Mouse (Mus musculus): ENCODE data around the gene Gpbar1. TPM values are rescaled to one million over a fixed set of nuclear protein-coding genes. Genes with fewer than 3 reads are reported as not detected.

Gpbar1 gene
- not detected for total RNA-seq (2021)
- long read RNA-seq, experiment 1 = 0 reads
- long read RNA-seq, experiment 2 = 0 reads

DNA sequence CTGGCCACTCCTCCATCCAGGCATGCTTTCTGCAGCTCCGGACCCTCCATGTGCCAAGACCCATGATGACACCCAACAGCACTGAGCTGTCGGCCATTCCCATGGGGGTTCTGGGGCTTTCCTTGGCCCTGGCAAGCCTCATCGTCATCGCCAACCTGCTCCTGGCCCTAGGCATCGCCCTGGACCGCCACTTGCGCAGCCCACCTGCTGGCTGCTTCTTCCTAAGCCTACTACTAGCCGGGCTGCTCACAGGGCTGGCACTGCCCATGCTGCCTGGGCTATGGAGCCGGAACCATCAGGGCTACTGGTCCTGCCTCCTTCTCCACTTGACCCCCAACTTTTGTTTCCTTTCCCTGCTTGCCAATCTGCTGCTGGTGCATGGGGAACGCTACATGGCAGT is at the start of gene Gpbar1:
TSS of gene Gpbar1 (plus strand) at position 13 of the 400 bp plus-strand sequence.
- intact Hi-C loops (cut with DNase I) = no loop called here
- no peak for DNase-seq

DNA sequence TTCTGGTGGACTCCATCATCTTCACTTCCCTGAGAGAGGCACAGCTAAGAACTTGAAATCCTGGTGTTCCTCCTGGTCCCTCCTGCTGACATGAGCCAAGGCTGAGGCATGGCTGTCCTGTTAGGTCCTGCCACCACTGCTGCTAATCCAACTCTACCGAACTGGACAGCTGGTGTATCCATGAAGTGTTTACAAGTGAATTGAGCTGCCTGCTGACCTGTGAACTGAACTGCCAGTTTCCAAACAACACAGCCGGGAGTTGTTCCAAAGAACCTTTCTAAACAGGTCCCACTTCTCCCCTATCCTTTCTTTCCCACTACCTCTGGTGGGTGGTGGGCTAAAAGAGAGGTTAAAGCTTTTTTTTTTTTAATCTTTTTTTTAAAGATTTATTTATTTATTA is 48.4 kb upstream of the Gpbar1 start:
- intact Hi-C loops (cut with DNase I) = no loop called here

DNA sequence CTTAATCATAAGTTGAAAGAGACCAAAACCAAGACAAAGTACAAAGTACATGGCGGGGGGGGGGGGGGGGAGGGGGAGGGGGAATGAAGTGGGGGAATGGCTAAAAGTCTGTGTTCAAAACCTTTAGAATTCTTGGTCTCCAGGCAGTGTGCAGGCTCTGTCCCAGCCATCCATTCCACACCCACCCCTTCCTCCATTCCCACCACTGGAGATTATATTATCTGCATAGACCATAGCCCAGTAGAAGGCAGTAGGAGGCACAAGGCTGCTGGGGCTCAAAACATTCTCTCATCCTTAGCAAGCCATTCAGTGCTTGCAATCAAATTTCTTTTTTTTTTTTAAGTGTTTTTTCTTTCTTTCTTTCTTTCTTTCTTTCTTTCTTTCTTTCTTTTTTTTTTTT is 47.4 kb upstream of the Gpbar1 start:
- intact Hi-C loops (cut with DNase I) = no loop called here

More for the DNA sequence above, 48.4 kb upstream of the Gpbar1 start:
- no peak for DNase-seq

DNA sequence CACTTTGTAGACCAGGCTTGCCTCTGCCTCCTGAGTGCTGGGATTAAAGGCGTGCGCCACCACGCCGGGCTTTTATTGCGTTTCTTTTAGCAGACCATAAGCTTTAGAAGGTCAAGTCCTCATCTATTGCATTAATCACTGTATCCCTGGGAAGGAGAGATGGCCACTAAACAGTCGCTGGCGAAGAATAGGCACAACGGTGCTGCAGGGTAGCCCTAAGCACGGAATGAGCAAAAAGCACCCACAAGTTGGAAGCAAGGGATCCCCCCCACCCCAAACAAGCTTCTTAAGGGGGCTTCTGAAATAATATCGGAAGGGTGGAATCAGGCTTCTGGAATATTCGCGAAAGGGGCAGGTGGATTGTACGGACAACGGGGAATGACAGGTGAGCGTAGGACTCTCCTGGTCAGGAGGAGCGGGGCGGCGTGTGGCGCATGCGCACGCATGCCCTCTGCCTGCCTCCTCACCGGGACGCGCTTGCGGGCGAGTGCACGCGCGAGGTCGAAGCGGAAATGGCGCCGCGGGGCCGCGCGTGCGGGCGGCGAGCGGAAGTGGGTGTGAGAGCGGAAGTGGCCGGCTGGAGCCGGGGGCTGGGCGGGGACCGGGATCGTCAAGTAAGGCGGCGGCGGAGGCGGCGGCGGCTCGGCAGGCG is 42.3 kb upstream of the Gpbar1 start, which contains the start of gene Arpc2:
TSS of gene Arpc2 (plus strand) at position 147 of the 652 bp plus-strand sequence.
- DNase-seq = peak; percentile 95
- intact Hi-C loops (cut with DNase I) = loop anchor here (2.0 kb wide), 1 partner anchor 49 kb away; the partner anchor contains the start of genes Aamp and Pnkd

More for the DNA sequence above, 47.4 kb upstream of the Gpbar1 start:
- DNase-seq = no peak

DNA sequence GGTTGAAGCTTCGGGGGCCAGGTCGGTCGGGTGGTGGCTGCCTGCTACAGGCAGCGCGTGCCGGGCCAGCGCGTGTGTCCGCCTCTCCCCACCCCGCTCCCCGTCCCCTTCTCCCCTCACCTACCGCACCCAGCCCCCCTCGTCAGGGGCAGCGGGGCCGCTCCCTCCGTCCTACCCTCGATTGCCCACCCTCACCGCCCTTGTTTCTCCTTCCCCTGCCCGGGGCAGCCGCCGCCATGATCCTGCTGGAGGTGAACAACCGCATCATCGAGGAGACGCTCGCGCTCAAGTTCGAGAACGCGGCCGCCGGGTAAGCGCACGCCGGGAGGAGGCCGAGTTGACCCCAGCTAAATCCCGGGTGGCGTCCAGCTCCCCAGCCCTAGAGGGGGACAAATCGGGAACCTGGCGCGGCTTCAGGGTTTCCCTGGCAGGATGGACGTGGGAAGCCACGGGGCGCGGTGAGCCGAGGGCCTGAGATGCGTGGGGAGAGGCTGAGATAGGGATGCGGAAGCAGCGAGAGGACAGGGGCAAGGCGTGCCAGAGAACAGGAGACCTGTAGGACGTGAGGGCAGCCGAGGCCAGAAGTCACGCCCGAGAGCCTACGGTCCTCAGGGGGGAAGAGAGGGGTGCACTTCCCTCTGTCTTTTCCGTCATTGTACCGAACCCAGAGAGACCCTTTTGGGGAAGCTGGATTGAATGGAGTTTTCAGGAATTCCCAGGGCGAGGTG is 41.6 kb upstream of the Gpbar1 start:
- intact Hi-C loops (cut with DNase I) = loop anchor here (2.0 kb wide), 1 partner anchor 48 kb away; the partner anchor contains the start of genes Aamp and Pnkd

DNA sequence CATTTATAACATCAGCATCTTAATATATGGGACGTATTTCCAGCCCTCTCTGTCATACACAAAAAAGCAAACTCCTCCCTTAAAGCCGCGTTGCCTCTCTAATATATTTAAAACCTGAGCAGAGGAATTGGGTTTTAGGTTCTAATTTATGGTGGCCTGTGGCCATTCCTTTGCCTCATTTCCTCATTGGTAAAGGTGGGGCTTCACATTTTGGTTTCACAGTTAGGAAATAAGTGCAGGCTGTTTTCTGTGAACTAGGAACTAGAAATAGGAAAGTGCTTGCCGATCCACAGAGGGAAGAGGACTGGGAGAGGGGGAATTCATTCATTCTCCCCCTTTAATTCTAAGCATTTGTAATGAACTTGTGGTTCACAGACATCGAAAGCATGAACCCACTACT is 40.7 kb upstream of the Gpbar1 start:
- intact Hi-C loops (cut with DNase I) = loop anchor here (2.0 kb wide), 1 partner anchor 47 kb away; the partner anchor contains the start of genes Aamp and Pnkd
- no peak for DNase-seq

More for the DNA sequence above, 41.6 kb upstream of the Gpbar1 start:
- DNase-seq = peak in 1 of 2 experiments; percentile 7

DNA sequence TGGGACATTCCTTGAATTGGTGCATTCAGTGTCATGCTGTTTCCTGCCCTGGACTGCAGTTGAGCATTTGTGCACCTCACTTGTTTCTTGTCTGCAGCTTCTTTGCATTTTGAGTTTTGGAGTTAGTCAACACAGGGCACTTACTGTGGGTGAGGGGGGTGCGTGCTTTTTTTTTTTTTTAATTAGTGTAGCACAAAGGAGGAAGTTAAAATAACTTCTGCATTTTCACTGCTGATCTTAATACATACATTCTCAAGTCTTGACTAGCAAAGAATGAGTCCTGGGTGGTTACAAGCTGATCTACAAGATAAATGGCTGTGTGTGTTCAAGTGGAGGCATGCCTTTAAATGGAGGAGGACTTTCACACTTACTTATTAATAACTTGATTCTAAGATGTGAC is 40.2 kb upstream of the Gpbar1 start:
- intact Hi-C loops (cut with DNase I) = no loop called here

DNA sequence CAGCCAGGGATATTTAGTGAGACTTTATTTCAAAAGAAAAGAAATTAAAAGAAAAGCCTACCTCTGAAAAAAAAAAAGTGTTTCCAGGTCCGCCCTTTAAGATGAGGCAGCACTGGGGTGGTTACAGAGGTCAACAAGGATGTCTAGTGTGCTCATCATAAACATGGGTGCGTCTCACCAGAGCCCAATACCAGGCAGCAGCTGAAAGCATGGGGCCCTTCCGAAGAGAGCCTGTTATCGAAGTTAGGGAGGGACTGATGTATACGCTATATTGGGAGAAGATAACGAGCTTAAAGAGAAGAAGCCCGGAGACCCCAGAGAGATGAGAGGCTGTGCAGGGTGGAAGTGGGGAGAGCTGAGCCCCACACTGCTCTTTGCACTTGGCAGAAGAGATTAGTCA is 39.2 kb upstream of the Gpbar1 start:
- DNase-seq = no peak
- intact Hi-C loops (cut with DNase I) = no loop called here

More for the DNA sequence above, 40.2 kb upstream of the Gpbar1 start:
- DNase-seq = no peak

DNA sequence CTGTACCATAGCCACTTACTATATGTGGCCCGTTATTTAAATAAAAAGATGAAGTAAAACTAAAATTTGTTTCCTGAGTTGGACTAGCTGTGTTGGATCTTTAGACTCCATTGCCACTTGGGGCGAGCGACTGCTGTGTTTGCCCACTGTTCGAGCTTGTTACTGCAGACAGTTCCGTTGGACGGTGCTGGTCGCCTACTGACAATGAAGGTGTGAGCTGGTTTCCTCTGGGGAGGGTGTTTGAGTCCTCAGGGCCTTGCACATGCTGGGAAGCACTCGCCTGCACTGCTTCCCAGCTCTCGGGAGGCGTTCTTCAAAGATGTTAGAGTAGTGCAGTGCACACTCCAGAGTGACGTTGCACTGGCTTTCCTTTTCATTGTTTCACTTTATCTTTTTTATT is 38.7 kb upstream of the Gpbar1 start:
- intact Hi-C loops (cut with DNase I) = no loop called here
- DNase-seq = no peak

DNA sequence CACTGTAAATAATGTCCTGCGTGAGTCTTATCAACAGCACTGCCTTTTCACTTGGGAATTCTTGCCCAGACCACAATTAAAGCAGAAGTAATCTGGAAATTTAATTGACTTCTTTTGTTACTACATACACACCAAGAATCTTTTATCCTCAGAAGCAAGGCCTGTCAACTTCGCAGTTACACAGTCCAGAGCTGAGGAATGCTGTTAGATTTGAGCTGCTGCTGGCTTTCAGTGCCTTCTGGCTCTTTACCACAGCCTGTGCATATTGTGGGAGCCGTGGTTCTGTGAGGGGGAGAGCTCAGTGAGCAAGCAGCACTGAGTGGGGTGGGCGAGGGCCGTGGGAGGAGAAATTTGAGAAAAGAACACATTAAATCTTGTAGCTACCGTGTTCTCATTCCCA is 38.0 kb upstream of the Gpbar1 start:
- intact Hi-C loops (cut with DNase I) = no loop called here
- DNase-seq = no peak

DNA sequence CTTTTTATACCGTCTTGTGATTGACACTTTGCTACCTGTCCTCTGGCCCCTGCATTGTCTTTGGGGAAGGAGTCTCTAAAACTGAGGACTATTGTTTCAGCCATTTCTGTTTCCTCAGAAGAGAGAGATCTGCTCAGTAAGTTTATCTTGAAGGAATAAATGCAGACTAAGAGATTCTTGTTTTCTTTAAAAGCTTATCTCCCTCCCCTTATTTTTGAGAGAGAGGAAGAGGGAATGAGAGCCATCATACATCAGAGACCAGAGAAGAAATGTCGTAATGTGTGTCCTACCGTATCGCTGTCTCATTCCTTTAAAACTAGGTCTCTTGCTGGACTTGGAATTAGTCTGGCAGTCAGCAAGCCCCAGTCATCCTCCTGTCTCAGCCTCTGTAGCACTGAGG is 37.5 kb upstream of the Gpbar1 start:
- intact Hi-C loops (cut with DNase I) = no loop called here
- no peak for DNase-seq

DNA sequence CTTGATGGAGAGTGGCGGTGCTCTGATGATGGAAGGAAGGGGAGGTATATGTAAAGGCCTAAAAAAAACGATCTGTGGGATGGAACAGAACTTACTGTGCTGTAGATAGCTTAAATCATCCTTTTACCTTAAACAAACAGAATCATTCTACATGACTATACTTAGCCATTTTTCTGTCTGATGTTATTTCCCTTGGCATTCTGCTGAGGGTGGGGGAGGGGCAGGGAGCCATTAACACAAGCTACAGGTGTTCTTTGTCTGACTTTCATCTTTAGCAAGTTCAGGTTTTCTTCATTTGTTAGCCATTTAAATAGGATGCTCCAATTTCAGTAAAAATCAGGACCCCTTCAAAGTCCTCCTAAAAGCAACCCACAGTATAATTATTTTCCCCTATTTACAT is 32.8 kb upstream of the Gpbar1 start:
- no peak for DNase-seq
- intact Hi-C loops (cut with DNase I) = no loop called here

DNA sequence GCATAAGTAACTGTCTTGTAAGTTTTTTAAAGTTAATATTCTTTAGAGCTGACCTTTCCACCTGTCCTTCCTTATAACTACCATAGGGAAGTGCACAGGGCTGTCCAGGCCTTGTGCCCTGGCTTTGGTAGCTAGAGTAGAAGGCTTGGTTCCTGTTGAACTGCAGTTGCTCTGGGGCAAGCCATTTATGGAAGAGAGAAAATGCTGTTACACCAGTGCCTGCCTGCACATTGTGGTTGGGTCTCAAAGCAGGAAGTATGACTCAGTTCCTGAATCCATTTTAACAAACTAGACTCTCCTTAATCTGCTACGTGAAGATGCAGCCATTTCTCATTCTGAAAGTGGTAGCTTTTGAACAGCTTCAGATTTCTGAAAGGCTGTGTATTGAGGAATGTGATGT is 29.6 kb upstream of the Gpbar1 start:
- no peak for DNase-seq
- intact Hi-C loops (cut with DNase I) = no loop called here

DNA sequence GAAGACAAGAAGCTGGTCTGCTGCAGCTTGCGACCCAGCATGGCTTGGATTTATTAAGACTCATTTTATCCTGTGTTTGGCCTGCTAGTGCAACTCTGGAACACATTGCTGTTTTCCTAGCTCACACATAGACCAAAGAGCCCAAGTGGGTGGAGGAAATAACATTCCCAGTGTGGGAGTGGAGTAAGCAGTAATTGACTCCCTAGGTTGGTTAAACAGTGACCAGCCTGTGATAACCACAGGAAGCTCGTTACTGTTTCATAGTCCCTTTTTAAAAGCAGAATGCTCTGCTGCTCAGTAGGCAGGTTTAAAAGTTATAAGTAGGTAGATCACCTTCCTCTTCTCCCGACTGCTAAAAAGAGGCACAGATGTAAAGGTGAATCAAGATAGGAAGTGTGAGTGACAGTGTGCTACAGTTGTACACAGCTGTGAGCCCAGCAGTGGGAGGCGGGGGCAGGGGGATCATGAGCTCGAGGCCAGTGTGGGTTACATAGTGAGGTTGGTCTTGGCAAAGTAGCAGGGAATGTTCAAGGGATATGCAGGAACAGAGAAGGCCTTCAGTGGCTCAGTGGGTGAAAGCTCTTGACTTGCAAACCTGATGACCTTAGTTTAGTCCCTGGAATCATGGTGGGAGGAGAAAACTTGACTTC is 28.9 kb upstream of the Gpbar1 start:
- no peak for DNase-seq
- intact Hi-C loops (cut with DNase I) = no loop called here

DNA sequence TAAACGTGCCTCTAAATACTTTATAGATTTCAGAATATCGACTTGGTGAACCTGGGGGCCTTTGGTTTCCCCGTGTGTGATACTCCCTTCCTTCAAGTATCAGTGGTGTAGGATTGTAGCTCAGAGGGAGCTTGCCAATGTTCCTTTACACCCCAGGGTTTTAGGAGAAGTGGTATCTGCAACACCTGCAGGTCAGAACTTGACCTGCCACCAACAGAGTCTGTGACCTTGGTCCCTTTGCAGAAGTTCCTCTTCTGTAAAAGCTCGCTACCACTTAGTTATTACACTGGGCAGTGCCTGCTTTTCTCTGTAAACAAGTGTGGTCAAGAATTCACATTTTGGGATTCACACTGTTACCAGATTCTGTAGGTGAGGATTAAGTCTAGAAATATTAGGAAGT is 28.3 kb upstream of the Gpbar1 start:
- intact Hi-C loops (cut with DNase I) = no loop called here
- no peak for DNase-seq

DNA sequence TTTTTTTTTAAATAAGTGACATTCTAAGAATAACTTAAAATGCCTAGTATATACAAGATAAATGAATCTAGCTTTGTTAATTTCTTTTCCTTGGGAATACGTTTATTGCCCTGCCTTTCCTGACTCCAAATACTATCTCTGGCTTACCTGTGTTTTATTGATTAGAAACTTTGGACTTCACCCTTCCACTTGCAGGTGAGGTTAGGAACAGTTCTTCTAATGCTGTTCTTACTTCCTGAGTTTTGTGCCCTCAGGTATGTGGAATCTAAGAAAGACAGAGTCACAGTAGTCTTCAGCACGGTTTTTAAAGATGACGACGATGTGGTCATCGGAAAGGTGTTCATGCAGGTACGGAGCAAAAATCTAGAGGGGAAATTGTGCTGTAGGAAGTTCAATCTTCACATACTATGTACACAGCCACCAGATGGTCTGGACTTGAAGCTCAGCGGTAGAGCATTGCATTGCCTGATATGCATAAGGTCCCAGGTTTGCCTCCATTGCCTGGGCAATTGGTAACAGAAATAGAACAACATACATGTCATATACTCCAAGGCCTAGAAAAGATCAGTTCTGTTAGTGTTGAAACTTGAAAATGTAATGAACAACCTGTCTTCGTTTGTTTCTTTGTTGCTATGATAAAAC is 22.5 kb upstream of the Gpbar1 start:
- DNase-seq = no peak
- intact Hi-C loops (cut with DNase I) = no loop called here

DNA sequence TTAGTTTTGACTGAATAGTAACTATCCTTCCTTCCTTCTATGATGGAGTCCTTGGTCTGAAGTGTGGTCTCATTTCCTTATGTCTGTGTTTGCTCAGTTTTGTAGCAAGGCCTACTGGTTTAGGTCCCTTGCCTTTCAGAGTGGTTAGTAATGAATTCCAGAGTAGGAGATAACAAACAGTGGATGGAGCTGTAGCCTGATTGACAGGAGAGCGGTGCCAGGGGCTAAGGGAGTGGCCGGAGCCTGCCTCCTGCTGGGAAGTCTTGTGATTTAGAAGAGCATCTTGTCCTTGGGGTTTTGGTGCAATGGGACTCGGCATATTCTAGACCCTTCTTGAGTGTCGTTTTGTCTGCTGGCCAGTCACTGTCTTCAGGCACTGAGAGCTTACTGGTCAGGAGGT is 21.6 kb upstream of the Gpbar1 start:
- intact Hi-C loops (cut with DNase I) = no loop called here
- no peak for DNase-seq

DNA sequence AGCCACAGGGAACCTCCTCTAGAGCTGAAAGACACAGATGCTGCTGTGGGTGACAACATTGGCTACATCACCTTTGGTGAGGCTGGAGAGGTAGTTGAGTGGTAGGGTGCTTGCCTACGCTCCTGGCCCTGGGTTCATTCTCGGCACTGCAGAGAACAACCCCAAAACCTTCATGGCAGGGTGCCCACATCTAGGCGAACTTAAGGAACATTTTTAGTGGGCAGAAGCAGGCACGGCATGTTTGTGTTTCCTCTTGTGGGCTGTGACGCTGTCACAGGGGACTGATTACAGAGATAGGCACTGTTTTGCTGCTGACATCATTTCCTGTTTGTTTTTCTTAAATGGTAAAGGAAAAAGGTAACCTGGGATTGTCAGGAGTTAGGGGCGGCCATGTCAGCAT is 15.8 kb upstream of the Gpbar1 start:
- no peak for DNase-seq
- intact Hi-C loops (cut with DNase I) = no loop called here

DNA sequence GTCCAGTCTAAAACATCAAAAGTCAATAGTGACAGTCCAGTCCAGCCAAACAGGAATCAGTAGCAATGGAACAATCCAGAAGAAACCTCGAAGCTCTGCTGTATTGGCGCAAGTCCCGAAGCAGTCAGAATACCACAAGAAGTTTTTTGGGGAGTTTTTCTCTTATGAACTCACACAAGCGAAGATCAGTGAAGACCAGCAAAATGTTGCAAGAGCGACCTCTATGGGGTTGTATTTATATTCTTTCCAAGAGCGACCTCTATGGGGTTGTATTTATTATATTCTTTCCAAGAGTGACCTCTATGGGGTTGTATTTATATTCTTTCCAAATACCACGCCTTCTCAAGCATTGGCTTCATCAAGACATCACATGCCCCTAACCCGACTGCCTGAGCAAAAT is 9.6 kb upstream of the Gpbar1 start:
- intact Hi-C loops (cut with DNase I) = no loop called here
- no peak for DNase-seq

DNA sequence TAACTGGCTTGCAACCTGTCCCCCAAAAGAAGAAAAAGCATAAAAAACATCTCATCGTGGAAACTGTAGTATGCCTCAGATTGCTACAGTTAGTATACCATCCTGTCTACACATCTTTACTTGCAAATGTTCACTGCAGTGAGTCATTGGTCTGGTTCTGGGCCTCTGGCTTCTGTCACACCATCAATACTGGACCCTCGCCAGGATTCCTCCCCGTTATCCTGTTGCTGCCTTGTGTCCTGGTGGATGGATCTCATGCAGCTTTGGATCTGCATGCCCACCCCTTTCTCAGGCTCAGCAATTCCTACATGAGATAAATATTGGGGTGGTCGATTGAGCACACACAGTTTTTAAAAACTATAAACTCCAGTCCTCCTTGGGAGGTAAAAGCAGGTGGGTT is 6.7 kb upstream of the Gpbar1 start:
- intact Hi-C loops (cut with DNase I) = no loop called here
- no peak for DNase-seq

DNA sequence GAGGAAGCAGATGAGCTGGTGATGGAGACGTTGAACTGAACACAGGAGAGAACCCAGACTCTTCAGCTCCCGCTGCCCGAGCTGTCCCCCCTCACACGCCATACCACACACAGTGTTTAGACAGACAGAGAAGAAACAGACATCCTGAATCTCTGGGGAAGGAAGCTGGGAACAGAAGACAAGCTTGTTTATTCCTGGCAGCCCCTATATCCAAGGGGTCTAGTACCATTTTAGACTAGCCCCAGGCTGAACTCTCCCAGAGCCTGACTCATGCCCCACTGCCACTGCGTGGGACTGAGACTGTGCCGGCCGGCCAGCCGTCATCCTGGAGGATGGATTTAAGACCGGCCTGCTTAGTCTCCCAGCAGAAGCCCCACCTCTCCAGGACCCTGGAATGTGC is 3.3 kb upstream of the Gpbar1 start:
- DNase-seq = no peak
- intact Hi-C loops (cut with DNase I) = no loop called here
